Mouse (Mus musculus) heart, adult 9 months (tissue): ENCODE results near the gene Gm20458.

Experiments used
- DNase-seq, 2 experiments: peaks; one replicate each; pipeline ENCODE4 v3.0.0; 2022; ENCODE audit warnings: low spot score in 2 of 2

The Gm20458 gene

DNA sequence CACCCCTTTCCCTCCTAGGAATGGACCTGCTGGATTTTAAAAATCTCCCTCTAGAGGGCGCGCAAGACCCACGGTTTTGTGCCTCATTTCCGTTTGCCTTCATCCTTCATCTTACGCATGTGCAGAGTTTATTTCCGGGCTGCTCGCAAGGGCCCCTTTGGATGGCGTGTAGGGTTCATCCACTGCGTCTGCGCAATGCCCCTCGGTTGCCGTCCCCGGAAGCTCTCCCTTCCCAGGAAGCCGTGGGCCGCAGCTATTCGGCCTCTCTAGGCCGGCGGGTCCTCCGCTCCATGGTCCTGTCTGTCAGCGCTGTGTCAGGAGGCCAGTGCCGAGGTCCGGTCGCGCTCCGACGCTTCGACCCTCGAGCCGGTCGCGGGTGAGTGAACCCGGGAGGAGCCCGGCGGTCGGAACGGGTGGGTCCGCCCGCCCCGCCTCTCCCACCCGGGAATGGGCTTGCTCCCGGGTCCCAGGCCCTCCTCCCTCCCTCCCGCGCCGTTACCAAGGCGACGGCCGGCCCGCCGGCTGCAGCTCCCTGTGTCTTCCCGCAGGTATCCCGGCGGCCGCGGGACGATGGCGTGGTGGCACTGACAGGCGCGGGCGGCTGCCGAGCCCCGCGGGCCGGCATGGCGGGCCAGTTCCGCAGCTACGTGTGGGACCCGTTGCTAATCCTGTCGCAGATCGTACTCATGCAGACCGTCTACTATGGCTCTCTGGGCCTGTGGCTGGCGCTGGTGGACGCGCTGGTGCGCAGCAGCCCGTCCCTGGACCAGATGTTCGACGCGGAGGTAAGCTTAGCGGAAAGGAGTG, at the start of gene Gm20458:
Gene Gm20458, plus strand, starts transcription at position 223 of the 807 bp plus-strand sequence.
- DNase-seq, result peak; percentile 97 to 98

DNA sequence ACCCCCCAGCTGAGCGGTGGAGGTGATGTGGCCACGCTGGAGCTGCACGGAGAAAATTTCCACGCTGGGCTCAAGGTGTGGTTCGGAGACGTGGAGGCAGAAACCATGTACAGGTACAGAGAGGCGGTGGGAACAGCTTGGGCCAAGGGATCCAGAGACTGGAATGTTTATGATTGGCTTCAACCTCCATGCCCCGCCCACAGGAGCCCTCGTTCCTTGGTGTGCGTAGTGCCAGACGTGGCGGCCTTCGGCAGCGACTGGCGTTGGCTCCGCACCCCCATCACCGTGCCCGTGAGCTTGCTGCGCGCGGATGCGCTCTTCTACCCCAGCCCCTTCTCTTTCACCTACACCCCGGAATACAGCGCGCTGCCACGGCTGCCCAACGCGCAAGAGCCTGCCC, 46.6 kb upstream of the Gm20458 start:
- DNase-seq, result no peak

DNA sequence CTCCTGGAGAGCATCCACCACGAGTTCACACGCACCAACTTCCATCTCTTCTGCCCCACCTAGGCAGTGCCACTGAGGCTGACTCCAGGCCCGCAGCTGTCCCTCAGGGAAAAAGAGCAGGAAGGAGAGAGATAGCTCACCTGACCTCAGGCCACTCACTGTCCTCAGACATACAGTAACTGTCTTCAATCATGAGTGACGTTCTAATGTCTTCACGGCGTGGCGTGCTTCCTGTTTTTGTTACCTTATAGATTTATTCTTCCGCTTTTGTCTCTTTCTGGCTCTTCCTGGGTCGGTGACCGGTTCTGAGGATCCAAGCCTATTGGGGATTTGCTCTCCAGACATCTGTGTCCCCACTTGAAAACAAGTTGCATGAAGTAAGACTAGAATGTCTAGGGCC, 46.2 kb upstream of the Gm20458 start:
- no peak for DNase-seq

DNA sequence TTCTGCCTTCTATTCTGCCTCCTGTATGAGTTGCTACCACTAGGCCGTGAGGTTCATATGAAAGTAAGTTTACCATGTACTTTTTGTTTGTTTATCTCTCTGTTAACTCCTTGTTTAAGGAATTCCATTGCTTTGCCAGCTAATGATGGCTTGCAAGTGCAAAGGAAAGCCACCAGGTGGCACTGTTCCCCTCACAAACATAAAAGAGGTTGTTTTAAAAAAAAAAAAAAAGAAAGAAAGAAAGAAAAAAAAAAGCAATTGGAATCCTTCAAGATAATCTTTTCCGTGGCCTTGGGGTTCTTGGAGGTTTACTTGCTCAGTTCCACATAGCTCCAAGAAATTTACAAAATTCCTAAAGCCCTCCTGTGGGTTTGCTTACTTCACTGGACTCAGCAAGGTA, 43.6 kb upstream of the Gm20458 start:
- no peak for DNase-seq

DNA sequence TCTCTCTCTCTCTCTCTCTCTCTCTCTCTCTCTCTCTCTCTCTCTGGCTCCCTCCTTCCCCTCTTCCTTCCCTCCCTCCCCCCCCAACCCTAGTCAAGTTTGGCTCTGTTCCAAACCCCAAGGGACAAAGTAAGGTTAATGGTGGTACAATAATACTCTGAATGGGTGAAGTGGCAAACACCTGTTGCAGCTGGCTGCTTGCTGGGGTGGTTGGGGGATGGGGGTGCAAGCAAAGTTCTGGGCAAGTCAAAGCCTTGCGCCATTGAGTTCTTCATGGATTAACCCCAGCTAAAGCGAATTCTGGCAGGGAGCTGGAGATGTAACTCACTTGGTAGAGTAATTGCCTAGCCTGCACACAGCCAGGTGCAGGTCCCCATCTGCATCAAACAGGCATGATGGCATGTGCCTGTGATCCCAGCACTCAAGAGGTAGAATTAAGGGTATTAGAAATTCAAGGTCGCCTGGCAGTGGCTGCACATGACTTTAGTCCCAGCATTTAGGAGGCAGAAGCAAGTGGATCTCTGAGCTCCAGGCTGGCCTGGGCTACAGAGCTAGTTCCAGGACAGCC, 42.4 kb upstream of the Gm20458 start:
- no peak for DNase-seq

- no peak for DNase-seq
Measured at GRCm38 (mm10) chr2:164419489-164419888, 41.3 kb upstream of the Gm20458 start.

GRCm38 (mm10) chr2:164421306-164421705, 39.5 kb upstream of the Gm20458 start:
- DNase-seq, result no peak

DNA sequence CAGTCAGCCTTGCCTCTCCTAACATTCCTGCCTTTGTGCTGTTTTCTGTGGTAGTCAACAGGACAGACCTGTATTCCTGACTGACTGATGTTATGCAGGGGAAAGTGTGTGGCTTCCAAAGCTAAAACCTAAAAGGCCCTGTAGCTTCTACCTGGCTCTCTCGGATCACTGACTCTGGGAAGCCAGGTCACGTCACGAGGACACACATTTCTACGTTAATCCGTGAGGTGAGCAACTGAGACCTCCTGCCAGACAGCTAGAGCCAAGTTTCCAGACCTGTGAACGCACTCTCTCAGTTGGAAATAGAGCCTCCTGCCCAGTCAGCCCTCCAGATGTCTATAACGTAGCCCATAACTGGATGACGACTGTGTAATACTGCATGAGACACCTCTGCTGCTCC, 38.8 kb upstream of the Gm20458 start:
- no peak for DNase-seq

GRCm38 (mm10) chr2:164422675-164423393, 37.9 kb upstream of the Gm20458 start:
- no peak for DNase-seq

DNA sequence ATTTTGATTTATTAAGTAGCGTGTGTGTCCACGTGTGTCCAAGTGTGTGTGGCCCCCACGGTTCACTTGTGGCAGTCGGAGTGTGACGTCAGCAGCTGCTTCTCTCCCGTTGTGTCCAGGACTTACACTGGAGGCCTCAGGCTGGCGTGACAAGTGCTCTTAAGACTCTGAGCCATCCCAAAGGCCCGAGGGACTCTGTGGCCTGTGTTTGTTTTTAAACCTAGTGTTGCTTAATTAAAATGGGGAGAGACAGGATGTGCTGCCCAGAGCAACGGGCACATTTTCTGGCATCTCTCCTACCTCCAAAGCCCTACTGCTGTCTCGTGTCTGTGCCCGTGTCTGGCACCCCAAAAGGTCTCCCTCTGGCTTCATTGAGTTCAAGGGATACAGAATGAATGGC, 37.3 kb upstream of the Gm20458 start:
- no peak for DNase-seq

- DNase-seq, result no peak
Measured at GRCm38 (mm10) chr2:164424406-164424805, 36.4 kb upstream of the Gm20458 start.

- DNase-seq, result no peak
Measured at GRCm38 (mm10) chr2:164425401-164425800, 35.4 kb upstream of the Gm20458 start.

DNA sequence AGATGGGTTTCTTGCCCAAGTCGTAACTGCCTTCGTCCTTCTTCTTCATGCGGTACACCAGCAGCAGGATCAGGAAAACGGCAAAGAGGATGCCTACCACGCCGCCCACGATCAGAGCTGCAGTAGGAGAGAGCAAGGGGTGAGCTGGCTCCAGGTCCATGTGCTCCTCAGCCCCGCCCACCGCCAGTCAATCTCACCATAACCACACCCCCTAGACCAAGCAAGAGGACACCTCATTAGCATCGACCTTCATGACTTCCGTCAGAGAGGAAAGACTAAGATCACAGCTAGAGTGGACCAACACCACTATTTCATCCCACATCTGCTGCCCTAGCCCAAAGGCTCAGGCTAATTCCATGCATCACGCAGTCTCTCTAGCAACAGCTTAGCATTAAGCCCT, 34.6 kb upstream of the Gm20458 start:
- no peak for DNase-seq

- no peak for DNase-seq
Measured at GRCm38 (mm10) chr2:164426952-164427351, 33.8 kb upstream of the Gm20458 start.

GRCm38 (mm10) chr2:164428451-164428850, 32.3 kb upstream of the Gm20458 start:
- no peak for DNase-seq

DNA sequence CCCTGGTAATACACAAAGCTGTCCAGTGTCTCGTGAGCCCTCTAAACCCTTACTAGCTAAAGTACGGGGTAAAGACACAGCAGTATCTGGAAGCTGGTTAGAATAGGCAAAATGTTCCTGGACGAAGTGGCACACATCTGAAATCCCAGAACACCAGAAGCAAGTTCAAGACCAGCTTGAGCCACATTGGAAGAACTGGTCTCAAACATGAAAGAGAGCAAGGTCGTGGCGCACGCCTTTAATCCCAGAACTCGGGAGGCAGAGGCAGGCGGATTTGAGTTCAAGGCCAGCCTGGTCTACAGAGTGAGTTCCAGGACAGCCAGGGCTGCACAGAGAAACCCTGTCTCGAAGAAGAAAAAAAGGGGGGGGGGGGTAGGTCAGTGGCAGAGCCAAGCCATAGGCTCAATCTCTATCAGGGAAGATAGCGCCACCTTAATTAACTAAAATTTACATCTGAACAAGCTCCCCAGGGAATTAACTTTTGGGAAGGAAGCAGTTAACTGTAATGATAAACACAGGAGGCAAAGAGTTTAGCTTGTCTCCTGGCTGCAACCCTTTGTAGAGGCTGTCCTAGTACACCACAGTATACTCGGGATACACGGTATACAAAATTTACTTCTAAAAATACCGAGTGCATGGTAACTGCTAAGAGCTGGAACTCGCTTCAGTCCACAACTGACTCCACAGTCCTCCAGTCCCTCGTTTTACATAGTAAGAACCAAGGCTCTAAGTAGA, 30.7 kb upstream of the Gm20458 start:
- no peak for DNase-seq

DNA sequence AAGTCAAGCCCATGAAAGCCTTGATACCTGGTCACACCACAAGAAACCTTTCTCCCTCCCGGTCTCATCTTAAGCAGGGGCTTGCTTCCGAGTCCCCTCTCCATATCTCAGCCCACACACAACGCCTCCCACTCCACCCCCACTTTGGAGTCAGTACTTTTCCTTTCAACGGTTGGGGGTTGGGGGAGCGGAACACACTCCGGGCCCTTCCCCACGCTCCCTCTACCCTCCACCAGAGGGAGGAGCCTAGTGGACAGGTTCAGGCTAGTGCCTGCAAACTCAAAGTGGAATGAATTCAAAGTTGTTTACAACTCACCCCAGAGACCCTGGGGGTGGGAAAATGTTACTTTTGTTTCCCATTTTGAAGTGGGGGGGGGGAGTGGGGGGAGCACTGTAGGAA, 30.1 kb upstream of the Gm20458 start:
- no peak for DNase-seq

- DNase-seq, result no peak
Measured at GRCm38 (mm10) chr2:164431676-164432465, 28.9 kb upstream of the Gm20458 start.

GRCm38 (mm10) chr2:164432541-164433191, 28.1 kb upstream of the Gm20458 start:
- peak in 1 of 2 experiments; percentile 29 for DNase-seq

DNA sequence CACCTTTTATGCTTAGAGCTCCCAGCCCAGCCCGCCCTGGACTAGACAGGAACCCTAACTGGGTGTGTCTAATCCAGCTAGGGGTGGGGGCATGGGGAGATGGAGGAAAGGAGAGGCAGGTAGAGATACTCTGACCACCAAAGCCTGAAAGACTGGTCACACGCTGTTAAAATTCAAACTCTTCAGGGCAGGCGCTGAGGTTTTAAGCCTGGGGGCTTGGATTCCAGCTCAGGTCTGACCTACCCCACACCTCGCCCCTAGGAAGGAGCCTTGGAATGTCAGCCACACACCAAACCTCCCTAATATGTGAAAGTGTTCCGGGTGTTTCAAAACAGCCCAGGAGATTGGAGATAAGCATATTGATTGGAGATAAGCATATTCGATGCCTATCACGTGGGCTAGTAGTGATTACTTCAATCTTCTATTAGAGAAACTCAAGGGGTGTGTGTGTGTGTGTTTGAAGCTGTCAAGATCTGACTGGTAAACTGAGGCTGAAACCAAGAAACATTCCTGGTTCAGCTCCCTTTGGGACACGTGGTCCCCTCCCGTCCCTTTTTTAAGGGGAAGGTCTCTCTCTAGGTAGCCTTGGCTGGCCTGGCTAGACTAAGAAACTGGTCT, 27.4 kb upstream of the Gm20458 start:
- DNase-seq, result no peak
